Mouse (Mus musculus) forebrain, embryonic 10.5 days (tissue): ENCODE measurements around the gene Lgals7. TPM values are rescaled to one million over a fixed set of nuclear protein-coding genes. Genes with fewer than 3 reads are reported as not detected.

Source experiments
- DNase-seq: peaks from one replicate; pipeline ENCODE4 v3.0.0-alpha.2; 2017; ENCODE audit warnings: low spot score; ENCODE audit errors: extremely low spot score
- H3K27ac ChIP-seq: fragments of 300-500 bp; sonication (generic); 2 replicates; pipeline ENCODE4 v1.5.1; 2016; ENCODE audit warnings: mild to moderate bottlenecking
- H3K27me3 ChIP-seq: fragments of 300-500 bp; sonication (generic); 2 replicates; pipeline ENCODE4 v1.6.1; 2016; ENCODE audit warnings: mild to moderate bottlenecking; ENCODE audit not compliant: poor library complexity, severe bottlenecking
- H3K36me3 ChIP-seq: fragments of 300-500 bp; sonication (generic); replicated peaks from 2 replicates; pipeline ENCODE4 v1.6.1; 2016; ENCODE audit warnings: mild to moderate bottlenecking, moderate library complexity
- H3K4me1 ChIP-seq: fragments of 300-500 bp; sonication (generic); 2 replicates; pipeline ENCODE4 v1.6.1; 2016
- H3K4me3 ChIP-seq: fragments of 300-500 bp; sonication (generic); 2 replicates; pipeline ENCODE4 v1.5.1; 2016; ENCODE audit warnings: mild to moderate bottlenecking, moderate library complexity
- H3K9me3 ChIP-seq: fragments of 300-500 bp; sonication (generic); 2 replicates; pipeline ENCODE4 v1.6.1; 2016; ENCODE audit warnings: mild to moderate bottlenecking, moderate library complexity
- WGBS: fragments of 180-500 bp; shearing (Covaris S2); methylation state at CpG from one replicate; pipeline ENCODE4 v1.1.7; 2016; 5-methylcytosine and 5-hydroxymethylcytosine counted together
- polyA plus RNA-seq: library from polyadenylated mRNA; unstranded; fragments of >200 nt; fragmentation: Nextera tagmentation; extraction: Ambion mirVana; gene quantifications from 2 replicates; pipeline ENCODE4 v1.2.1, GENCODE M21; 2016

The Lgals7 gene
- polyA plus RNA-seq, 1 experiment from 2014 or later: 0.26 TPM

DNA sequence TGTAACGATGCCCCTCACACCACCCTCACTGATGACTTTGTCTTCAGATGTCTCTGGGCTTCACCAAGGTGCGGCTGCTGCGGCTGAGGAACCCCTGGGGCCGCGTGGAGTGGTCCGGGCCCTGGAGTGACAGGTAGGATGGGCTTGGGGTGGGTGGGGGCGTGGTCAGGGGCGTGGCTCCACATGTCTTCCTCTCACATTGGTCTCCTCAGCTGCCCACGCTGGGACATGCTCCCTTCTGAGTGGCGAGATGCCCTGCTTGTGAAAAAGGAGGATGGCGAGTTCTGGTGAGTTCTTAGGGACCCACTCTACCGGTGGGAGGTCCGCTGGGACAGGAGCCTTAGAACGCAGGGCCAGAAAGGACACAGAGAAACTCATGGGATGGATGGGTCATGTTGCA is 22.8 kb downstream of the Lgals7 start:
- Histone ChIP-seq H3K36me3 (peaks cover 10% of the 10 kb centered on the region), H3K27me3 (peaks cover 53% of the 10 kb centered on the region), H3K4me3 (no peak overlapping the region), H3K9me3 (no peaks in the 10 kb centered on the region), H3K4me1 (peaks cover 20% of the 10 kb centered on the region), H3K27ac (no peak overlapping the region)
- 21% methylated on average over 14 of the region's 14 CpGs for WGBS
- no peak for DNase-seq

DNA sequence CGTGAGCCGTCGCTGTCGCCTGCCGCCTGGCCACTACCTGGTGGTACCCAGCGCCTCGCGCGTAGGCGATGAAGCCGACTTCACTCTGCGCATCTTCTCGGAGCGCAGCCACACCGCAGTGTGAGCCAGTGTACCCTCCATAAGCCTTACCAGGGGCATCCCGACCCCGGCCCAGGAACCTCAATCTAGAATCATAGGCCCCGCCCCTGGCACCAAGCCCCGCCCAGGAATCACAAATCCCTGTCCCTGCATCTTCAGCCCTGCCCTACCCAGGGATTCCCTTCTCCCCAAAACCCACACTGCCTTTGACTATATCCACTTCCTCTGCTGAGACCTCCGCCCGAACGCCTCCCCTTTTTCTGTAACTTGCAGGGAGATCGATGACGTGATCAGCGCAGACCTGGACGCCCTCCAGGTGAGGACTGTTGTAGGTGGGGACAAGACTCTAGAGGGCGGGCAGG is 25.1 kb downstream of the Lgals7 start:
- whole genome bisulfite sequencing: 3% methylated on average over 27 of the region's 27 CpGs
- H3K27me3 ChIP-seq: peaks cover 53% of the 10 kb centered on the region

DNA sequence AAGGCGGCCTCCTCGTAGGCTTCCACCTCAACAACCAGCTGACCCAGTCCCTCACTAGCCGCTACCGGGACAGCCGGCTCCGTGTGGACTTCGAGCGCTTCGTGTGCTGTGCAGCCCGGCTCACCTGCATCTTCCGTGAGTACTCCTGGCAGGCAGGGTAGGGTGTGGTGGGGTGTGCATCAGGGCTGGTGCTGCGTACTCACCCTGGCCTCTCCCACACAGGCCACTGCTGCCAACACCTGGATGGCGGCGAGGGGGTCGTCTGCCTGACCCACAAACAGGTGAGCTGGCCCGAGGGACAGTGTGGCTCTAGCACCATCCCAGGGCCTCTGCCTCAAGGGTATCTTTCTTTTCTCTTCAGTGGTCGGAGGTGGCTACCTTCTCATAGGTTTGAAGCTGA is 28.9 kb downstream of the Lgals7 start:
- no peak for DNase-seq
- H3K9me3 ChIP-seq: no peaks in the 10 kb centered on the region
- H3K4me1 ChIP-seq: peaks cover 17% of the 10 kb centered on the region
- no peak overlapping the region for H3K4me3 ChIP-seq
- peaks cover 70% of the 10 kb centered on the region for H3K36me3 ChIP-seq
- H3K27ac ChIP-seq: no peak overlapping the region
- peaks cover 35% of the 10 kb centered on the region for H3K27me3 ChIP-seq
- 97% methylated on average over 17 of the region's 17 CpGs for WGBS

More for the DNA sequence above, 25.1 kb downstream of the Lgals7 start:
- peaks cover 32% of the 10 kb centered on the region for H3K36me3 ChIP-seq
- H3K4me1 ChIP-seq: peaks cover 16% of the 10 kb centered on the region
- H3K27ac ChIP-seq: 0 out of 2 replicates have a peak overlapping the region, but pooled peaks have one; percentile 16
- no peaks in the 10 kb centered on the region for H3K9me3 ChIP-seq
- no peak for DNase-seq
- H3K4me3 ChIP-seq: peak overlapping the region; percentile 48

DNA sequence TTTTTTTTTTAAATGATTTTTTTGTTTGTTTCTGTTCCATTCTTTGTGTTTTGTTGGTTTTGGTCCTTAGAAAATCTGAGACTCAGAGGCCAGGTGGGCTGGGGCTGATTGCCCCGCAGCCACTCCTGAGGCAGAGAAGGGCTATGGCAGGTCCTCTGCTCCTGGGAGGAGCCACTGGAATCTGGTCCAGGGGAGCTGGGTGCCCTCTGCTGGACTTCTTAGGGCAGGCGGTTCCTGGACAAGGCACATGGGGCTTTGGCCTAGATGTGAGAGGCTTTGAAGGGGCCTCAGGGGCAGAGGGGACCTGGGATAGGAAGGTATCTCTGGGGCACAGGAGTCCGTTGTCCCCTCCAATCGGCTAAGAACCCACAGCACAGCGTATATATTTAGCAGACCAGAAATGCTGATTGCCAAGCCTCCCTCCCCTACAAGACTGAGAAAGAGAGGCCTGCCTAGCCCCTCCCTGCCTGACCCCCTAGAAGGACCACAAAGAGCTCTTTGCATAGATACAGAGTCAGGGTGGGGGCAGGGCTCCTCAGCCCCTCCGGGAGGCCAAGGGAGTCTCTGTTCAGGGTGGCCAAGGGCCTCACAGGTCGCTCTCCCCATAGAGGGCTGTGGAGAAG is 30.1 kb downstream of the Lgals7 start:
- Histone ChIP-seq H3K4me3 (no peak overlapping the region), H3K4me1 (peaks cover 10% of the 10 kb centered on the region), H3K27ac (no peak overlapping the region; the same call in 1 of the 2 replicates), H3K36me3 (peaks cover 82% of the 10 kb centered on the region), H3K27me3 (peaks cover 23% of the 10 kb centered on the region), H3K9me3 (no peaks in the 10 kb centered on the region)
- peak; percentile 52 for DNase-seq
- WGBS: 71% methylated on average over 7 of the region's 7 CpGs

DNA sequence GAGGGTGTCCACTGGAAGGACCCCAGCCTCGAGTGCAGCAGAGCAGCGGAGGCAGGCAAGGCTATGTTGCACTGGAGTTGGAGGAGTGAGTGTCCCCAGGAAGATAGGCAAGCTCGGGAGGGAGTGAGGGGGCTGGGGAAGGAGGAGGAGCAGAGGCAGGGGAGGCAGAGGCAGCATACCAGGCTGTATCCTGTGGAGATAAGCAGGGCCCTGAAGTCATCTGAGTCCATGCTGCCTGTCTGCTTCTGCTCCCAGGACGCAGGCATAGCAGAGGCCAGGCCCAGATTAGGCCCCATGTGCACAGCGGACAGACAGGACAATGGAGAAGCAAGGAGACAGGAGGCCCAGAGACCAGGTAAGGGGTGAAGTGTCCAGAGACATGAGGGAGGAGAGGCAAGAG is 31.3 kb downstream of the Lgals7 start:
- Histone ChIP-seq H3K4me1 (peaks cover 6% of the 10 kb centered on the region; the same call in 1 of the 2 replicates), H3K27ac (peak overlapping the region; percentile 22; the same call in 1 of the 2 replicates), H3K36me3 (peaks cover 94% of the 10 kb centered on the region), H3K9me3 (no peaks in the 10 kb centered on the region), H3K4me3 (no peak overlapping the region), H3K27me3 (peaks cover 11% of the 10 kb centered on the region)
- DNase-seq: no peak
- WGBS: 70% methylated on average over 5 of the region's 5 CpGs

DNA sequence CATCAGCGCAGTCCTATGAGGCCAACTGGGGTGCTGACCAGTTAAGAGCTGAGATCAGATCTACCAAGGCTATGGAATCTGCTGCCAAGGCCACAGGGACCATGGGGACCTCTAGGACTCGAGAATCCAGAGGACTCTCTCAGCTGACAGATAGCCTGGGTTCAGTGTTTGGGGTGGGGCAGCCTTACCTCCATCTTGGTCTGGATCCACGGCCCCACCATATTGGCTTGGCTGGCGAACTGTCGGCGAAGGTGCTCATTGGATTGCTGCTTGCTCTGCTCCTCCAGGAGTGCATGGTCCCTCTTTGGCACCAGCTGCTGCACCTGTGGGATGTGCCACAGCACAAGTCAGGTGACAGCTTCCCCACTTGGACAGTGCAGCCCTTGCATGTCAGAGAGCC is 34.0 kb downstream of the Lgals7 start:
- H3K4me1 ChIP-seq: peaks cover 6% of the 10 kb centered on the region; the same call in 1 of the 2 replicates
- no peaks in the 10 kb centered on the region for H3K27me3 ChIP-seq
- H3K4me3 ChIP-seq: no peak overlapping the region
- H3K9me3 ChIP-seq: no peaks in the 10 kb centered on the region
- 89% methylated on average over 6 of the region's 6 CpGs for WGBS
- H3K36me3 ChIP-seq: peaks cover 99% of the 10 kb centered on the region
- H3K27ac ChIP-seq: no peak overlapping the region
- DNase-seq: no peak

DNA sequence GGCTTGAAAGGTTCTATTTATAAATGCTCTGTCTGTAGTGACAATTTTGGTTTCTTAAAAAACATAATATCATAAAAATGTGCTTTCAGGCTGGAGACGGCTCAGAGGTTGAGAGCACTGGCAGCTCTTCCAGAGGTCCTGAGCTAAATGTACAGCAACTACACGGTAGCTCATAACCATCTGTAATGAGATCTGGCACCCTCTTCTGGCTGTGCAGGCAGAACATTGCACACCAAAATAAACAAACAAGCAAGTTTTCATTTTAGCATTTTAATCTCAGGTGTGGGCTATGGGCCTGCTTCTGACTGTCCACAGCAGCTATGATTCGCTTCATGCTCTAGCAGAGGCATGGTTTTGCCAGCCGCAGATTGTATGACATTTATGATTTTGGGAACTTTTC is 36.3 kb downstream of the Lgals7 start:
- H3K4me3 ChIP-seq: no peak overlapping the region
- H3K27ac ChIP-seq: no peak overlapping the region
- DNase-seq: no peak
- peaks cover 100% of the 10 kb centered on the region for H3K36me3 ChIP-seq
- H3K27me3 ChIP-seq: no peaks in the 10 kb centered on the region
- H3K4me1 ChIP-seq: no peaks in the 10 kb centered on the region
- H3K9me3 ChIP-seq: no peaks in the 10 kb centered on the region
- WGBS: 94% methylated on average over 4 of the region's 4 CpGs

DNA sequence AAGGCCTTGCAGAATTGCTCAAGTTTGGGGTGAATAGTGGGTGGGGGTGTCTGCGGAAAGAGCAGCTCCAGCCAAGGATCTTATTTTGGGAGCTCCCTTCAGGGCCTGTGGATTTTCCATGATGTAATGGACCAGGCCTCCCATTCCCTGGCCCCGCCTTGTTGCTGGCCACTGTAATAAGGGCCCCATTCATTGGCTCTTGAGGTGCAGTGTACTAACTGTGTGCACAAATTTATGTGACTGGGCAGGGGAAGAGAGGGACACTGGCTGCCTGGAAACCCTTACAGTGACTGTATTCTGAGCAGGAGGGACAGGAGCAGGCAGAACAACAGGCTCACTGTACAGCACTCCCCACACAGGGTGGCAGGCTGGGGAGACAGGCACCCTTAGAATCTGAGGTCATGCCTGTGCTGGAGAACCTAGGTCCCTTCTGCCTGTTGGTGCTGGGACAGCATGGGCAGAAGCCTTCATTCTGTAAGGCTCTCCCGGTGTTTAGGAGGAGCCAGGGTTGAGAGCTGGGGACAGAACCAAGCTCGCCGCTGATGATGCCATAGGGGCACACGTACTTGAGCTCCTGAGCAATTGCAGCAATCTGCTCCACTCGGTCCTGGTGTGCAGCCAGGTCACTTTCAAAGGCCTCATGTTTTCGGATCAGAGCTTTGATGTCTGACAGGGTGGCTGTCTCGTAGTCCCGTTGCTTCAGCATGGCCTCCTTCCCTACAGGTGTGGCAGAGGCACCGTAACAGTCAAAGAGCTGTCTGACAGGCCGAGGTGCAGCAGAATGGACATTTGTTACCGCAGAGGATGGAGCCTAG is 37.9 kb downstream of the Lgals7 start:
- no peak overlapping the region for H3K4me3 ChIP-seq
- H3K4me1 ChIP-seq: no peaks in the 10 kb centered on the region
- no peak for DNase-seq
- H3K36me3 ChIP-seq: peaks cover 100% of the 10 kb centered on the region
- H3K27me3 ChIP-seq: no peaks in the 10 kb centered on the region
- H3K27ac ChIP-seq: no peak overlapping the region
- no peaks in the 10 kb centered on the region for H3K9me3 ChIP-seq
- WGBS: 92% methylated on average over 13 of the region's 13 CpGs

DNA sequence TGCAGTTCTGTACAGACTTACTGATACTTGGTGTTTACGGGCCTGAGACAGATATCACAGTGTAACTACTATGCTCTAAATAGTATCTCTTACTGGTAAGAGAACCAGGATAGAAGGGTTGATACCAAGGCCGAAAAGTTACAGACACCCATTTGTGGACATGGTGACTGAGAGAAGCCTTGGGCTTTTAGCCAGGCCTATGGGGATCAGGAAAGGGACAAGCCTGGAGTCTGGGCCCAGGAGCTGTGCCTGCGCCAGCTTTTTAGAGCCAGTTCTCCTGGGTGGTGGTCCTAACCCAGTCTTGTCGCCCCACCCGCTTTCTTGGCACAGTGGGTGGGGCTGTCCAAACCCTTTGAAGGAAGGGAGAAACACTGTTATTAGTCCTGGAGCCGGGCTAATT is 38.5 kb downstream of the Lgals7 start:
- no peak for DNase-seq
- Histone ChIP-seq H3K27me3 (no peaks in the 10 kb centered on the region), H3K4me3 (no peak overlapping the region), H3K27ac (no peak overlapping the region), H3K36me3 (peaks cover 100% of the 10 kb centered on the region), H3K4me1 (no peaks in the 10 kb centered on the region), H3K9me3 (no peaks in the 10 kb centered on the region)
- 95% methylated on average over 6 of the region's 6 CpGs for WGBS

DNA sequence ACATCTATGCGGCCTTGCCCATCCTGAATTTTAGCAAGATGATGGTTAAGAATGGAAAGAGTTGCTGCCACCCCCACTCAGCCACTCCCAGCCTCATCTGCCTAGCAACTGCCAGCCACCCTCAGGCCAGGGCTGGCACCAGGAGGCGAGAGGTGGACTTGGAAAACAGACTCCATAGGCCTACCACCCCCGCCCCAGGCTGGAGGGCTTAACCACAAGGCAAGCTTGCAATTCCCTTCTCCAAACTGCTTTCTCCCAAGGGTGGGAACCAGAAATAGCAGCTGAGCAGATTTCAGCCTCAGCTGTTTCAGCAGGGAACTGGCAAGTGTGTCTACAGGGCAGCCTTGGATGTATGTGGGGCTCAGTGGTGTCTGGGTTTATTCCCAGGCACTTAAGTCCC is 39.2 kb downstream of the Lgals7 start:
- Histone ChIP-seq H3K27me3 (no peaks in the 10 kb centered on the region), H3K9me3 (no peaks in the 10 kb centered on the region), H3K27ac (no peak overlapping the region), H3K36me3 (peaks cover 100% of the 10 kb centered on the region), H3K4me1 (no peaks in the 10 kb centered on the region), H3K4me3 (no peak overlapping the region)
- WGBS: 88% methylated on average over 3 of the region's 3 CpGs
- no peak for DNase-seq

DNA sequence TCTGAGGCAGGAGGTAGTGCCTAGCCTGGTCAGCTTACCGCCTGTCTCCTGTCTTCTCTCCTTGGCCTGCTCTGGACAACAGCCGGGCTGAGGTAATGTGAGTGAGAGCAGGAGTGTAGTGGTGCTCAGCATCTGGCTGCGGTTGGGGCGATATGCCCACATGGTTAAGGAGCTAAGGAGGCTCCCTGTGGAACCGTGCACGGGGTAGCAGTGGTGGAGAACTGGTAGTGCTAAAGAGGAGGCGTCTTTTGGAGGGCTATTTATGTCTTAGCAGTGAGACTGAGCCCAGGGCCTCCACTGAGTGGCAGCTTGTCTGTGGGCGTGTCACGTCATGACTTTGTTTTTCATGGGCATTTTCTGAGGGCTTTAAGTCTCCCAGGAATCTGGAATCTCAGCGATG is 40.1 kb downstream of the Lgals7 start:
- no peaks in the 10 kb centered on the region for H3K4me1 ChIP-seq
- WGBS: 94% methylated on average over 10 of the region's 10 CpGs
- no peak overlapping the region for H3K4me3 ChIP-seq
- H3K36me3 ChIP-seq: peaks cover 100% of the 10 kb centered on the region
- H3K27me3 ChIP-seq: no peaks in the 10 kb centered on the region
- no peak for DNase-seq
- no peaks in the 10 kb centered on the region for H3K9me3 ChIP-seq
- no peak overlapping the region for H3K27ac ChIP-seq

DNA sequence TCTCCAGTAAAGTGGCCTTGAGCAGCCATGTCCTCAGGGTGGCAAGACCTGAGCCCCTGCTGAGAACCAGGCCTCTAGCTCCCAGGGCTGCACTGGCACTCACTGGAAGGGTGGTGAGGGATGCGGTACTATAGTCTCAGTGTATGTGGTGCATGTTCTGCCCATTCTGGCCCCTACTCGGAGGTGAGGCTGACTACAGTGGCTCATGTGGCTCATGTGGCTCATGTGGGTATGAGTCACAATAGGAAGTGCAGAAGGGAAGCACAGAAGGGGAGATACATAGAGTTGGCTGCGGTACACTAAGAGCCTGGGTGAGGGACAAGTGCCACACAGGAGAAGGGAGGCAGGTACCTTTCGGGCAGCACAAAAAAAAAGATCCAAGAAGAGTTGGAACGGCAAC is 43.5 kb downstream of the Lgals7 start:
- no peak overlapping the region for H3K27ac ChIP-seq
- H3K36me3 ChIP-seq: peaks cover 100% of the 10 kb centered on the region
- no peaks in the 10 kb centered on the region for H3K9me3 ChIP-seq
- no peaks in the 10 kb centered on the region for H3K27me3 ChIP-seq
- H3K4me3 ChIP-seq: no peak overlapping the region
- 94% methylated on average over 5 of the region's 5 CpGs for WGBS
- DNase-seq: no peak
- no peaks in the 10 kb centered on the region for H3K4me1 ChIP-seq

DNA sequence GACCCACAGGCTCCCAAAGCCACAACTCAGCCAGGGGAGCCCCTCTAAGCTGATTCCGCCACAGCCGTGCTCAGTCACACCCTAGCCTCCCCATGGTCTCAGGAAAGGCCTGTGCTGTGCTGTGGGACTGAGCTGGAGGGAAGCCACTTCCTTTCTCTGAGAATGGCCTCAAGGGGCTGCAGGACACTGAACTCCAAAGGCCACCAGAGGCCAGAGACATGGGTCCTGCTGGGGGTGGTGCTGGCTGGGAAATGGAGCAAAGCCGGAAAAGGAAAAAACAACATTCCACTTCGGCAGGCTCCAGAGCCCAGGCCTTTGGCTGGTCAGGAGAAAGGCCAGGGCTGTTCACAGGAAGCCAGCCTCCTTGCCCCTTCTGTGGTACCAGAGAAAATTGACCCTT is 48.0 kb downstream of the Lgals7 start:
- H3K27ac ChIP-seq: peak overlapping the region; percentile 32
- DNase-seq: no peak
- no peak overlapping the region for H3K4me3 ChIP-seq
- no peaks in the 10 kb centered on the region for H3K9me3 ChIP-seq
- no peaks in the 10 kb centered on the region for H3K27me3 ChIP-seq
- peaks cover 100% of the 10 kb centered on the region for H3K36me3 ChIP-seq
- no peaks in the 10 kb centered on the region for H3K4me1 ChIP-seq
- 71% methylated on average over 4 of the region's 4 CpGs for WGBS
